Mouse (Mus musculus): ENCODE measurements around the gene Cacng2. TPM values are rescaled to one million over a fixed set of nuclear protein-coding genes. Genes with fewer than 3 reads are reported as not detected.

Cacng2 gene
- total RNA-seq (2023) = not detected

DNA sequence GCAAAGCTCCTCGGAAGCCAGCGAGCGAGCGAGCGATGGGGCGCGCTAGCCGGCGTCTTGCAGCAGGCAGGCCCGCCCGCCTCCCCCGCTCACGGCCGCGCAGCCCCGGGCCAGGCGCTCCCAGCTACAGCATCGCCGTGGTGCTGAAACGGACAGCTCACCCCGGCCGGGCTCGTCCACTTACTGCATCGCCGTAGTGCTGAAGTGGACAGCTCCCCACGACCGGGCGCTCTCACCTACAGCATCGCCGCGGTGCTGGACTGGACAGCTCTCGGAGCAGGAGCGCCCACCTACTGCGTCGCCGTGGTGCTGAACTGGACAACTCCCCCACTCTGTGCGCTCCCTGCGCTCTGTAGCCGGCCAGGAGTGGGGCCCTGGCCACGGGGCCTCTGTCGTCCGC is at the start of gene Cacng2:
Gene Cacng2, minus strand, starts transcription at position 325 of the 400 bp plus-strand sequence.

DNA sequence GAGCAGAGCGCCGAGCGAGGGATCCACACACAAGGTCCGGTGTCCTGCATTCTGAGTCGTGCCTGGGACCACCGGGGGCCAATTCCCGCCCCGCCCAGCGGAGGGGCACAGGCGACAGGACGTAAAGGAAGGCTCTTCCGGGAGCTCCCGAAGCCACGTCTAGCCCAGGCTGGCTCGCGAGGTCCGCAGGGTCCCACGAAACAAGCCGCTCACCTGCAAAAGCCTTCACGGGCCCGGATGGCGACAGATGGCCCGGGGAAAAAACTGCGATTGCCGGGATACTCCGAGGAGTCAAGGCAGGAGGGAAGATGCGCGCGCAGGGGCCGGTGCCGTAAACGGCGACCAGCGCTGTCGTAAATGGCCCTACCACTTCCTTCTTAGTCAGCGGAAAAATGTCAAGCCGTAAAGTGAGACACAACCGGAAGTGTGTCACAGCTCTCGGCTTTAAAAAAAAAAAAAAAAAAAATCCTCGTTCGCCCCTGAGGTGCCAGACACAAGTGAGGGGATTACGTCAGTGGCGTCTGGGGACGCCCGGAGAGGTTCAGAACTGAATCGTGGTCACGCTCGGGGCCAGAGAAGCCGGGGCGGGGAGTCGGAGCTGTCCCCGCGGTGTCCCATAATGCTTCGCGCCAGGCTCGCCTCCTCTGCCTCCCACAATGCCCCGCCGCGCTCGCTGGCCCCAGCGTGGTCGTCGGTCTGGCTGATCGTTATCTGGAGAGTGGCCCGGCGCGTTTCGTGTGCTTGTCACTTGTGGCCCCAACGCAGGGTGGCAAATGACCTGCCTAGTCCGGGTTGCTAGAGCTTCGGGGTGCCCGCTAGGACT is 149.1 kb downstream of the Cacng2 start, which contains the start of gene Eif3d:
Gene Eif3d, minus strand, starts transcription at position 344 of the 823 bp plus-strand sequence.

DNA sequence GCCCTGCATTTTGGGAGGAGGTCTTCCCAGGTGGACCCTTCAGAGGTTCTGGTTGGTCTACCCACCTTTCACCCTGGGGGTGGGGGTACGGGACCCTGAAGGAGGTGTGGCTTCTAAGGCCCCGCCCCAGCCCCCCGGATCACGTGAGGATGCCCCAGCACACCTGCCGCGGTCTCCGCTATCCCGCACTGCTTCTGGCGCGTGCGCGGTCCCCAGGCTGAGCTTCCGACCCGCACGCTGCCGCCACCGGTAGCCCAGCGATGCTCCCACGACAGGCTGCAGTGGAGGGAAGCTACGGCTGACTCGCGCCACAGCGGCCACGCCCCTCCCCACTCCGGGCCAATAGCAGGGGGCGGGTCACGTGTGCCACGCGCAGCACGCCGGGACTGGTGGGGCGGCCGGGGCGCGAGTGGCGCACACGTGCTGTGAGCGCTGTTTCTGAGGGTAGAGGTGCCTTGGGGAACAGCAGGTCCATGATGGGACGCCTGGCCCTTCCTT is 163.4 kb downstream of the Cacng2 start, which contains the start of gene Foxred2:
Gene Foxred2, minus strand, starts transcription at position 319 of the 498 bp plus-strand sequence.

Other genes starting within 250 kb of the Cacng2 start
- gene Txn2, start 191.0 kb downstream of the Cacng2 start, total RNA-seq (2023) = 10 to 100 TPM; 82.9 to 90.8 TPM
- 1 to 10 TPM; 4.4 to 4.7 TPM for gene Foxred2, start 163.3 kb downstream of the Cacng2 start, total RNA-seq (2023)
- 100 to 1,000 TPM; 169 to 171 TPM for gene Eif3d, start 149.2 kb downstream of the Cacng2 start, total RNA-seq (2023)
- 10 to 100 TPM; 22.3 to 28.9 TPM for gene Ift27, start 54.1 kb upstream of the Cacng2 start, total RNA-seq (2023)
- gene Pvalb, start 86.4 kb upstream of the Cacng2 start, total RNA-seq (2023) = not detected
- 10 to 100 TPM; 41.7 to 59.7 TPM for gene Ncf4, start 124.8 kb upstream of the Cacng2 start, total RNA-seq (2023)
- gene Csf2rb2, start 185.7 kb upstream of the Cacng2 start, total RNA-seq (2023) = 1 to 10 TPM in 1 of 2 experiments, under 1 TPM in 1; 0.86 to 2.4 TPM
- gene Csf2rb, start 205.7 kb upstream of the Cacng2 start, total RNA-seq (2023) = 1 to 10 TPM; 2.5 to 5.4 TPM